Mouse (Mus musculus): ENCODE measurements around the gene Gpr183. TPM values are rescaled to one million over a fixed set of nuclear protein-coding genes. Genes with fewer than 3 reads are reported as not detected.

Gpr183 gene
- polyA plus RNA-seq, 1 experiment from 2014 or later, result 3.2 TPM

GRCm38 (mm10) chr14:121960997-121961396, 4.0 kb downstream of the Gpr183 start:
- Histone ChIP-seq H3K9me3 (no peaks in the 10 kb centered on the region), H3K27me3 (no peaks in the 10 kb centered on the region), H3K36me3 (no peaks in the 10 kb centered on the region), H3K27ac (no peak overlapping the region), H3K9ac (no peak overlapping the region), H3K4me3 (no peak overlapping the region), H3K4me2 (replicated peaks) (no peak overlapping the region), H3K4me1 (peaks cover 12% of the 10 kb centered on the region)
- ATAC-seq (ENCODE audit: low FRiP score, low read depth), result no peak
- WGBS, result 69% methylated on average over 6 of the region's 6 CpGs

- Histone ChIP-seq H3K9ac (no peak overlapping the region), H3K27me3 (no peaks in the 10 kb centered on the region), H3K36me3 (no peaks in the 10 kb centered on the region), H3K9me3 (no peaks in the 10 kb centered on the region), H3K4me3 (no peak overlapping the region), H3K4me2 (replicated peaks) (no peak overlapping the region), H3K4me1 (peaks cover 12% of the 10 kb centered on the region), H3K27ac (no peak overlapping the region)
- 86% methylated on average over 2 of the region's 2 CpGs for WGBS
- ATAC-seq (ENCODE audit: low FRiP score, low read depth), result no peak
Measured at GRCm38 (mm10) chr14:121960531-121960930, 4.5 kb downstream of the Gpr183 start.

DNA sequence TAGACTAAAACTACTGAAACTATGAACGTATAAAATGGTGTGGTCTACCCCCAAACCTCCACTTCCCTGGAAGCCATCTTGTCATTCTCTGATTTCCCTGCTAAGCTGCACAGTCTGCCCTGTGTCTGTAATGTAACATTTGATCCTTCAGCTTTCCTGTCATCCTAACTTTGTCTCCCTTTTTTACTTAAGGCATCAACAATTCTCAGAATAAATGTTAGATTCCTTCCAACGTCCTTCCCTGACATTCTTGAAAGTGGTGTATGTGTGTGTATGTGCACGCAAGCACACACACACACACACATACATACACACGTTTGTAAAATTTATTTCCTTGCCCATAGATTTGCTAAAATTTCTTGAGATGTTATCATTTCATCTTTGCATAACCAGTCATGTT, 5.0 kb downstream of the Gpr183 start:
- ATAC-seq (ENCODE audit: low FRiP score, low read depth), result no peak
- Histone ChIP-seq H3K27ac (no peak overlapping the region), H3K36me3 (no peaks in the 10 kb centered on the region), H3K27me3 (no peaks in the 10 kb centered on the region), H3K9me3 (no peaks in the 10 kb centered on the region), H3K9ac (no peak overlapping the region), H3K4me2 (replicated peaks) (no peak overlapping the region), H3K4me3 (no peak overlapping the region), H3K4me1 (peaks cover 12% of the 10 kb centered on the region)
- WGBS, result 89% methylated on average over 4 of the region's 4 CpGs

- ATAC-seq (ENCODE audit: low FRiP score, low read depth), result no peak
- H3K4me3 ChIP-seq, result no peak overlapping the region
- no peak overlapping the region for H3K27ac ChIP-seq
- H3K27me3 ChIP-seq, result no peaks in the 10 kb centered on the region
- no peak overlapping the region for H3K9ac ChIP-seq
- no peak overlapping the region for H3K4me2 ChIP-seq (replicated peaks)
- H3K4me1 ChIP-seq, result peaks cover 17% of the 10 kb centered on the region
- no peaks in the 10 kb centered on the region for H3K9me3 ChIP-seq
- H3K36me3 ChIP-seq, result peaks cover 4% of the 10 kb centered on the region; the same call in 1 of the 2 replicates
- 91% methylated on average over 3 of the region's 3 CpGs for WGBS
Measured at GRCm38 (mm10) chr14:121959538-121959980, 5.4 kb downstream of the Gpr183 start.

- no peak for ATAC-seq (ENCODE audit: low FRiP score, low read depth)
- no peak overlapping the region for H3K4me3 ChIP-seq
- no peak overlapping the region for H3K27ac ChIP-seq
- peaks cover 8% of the 10 kb centered on the region; the same call in 1 of the 2 replicates for H3K36me3 ChIP-seq
- H3K27me3 ChIP-seq, result no peaks in the 10 kb centered on the region
- 52% methylated on average over 10 of the region's 10 CpGs for WGBS
- no peak overlapping the region for H3K9ac ChIP-seq
- no peaks in the 10 kb centered on the region for H3K9me3 ChIP-seq
- no peak overlapping the region for H3K4me2 ChIP-seq (replicated peaks)
- peaks cover 15% of the 10 kb centered on the region for H3K4me1 ChIP-seq
Measured at GRCm38 (mm10) chr14:121958751-121959537, 6.1 kb downstream of the Gpr183 start.

DNA sequence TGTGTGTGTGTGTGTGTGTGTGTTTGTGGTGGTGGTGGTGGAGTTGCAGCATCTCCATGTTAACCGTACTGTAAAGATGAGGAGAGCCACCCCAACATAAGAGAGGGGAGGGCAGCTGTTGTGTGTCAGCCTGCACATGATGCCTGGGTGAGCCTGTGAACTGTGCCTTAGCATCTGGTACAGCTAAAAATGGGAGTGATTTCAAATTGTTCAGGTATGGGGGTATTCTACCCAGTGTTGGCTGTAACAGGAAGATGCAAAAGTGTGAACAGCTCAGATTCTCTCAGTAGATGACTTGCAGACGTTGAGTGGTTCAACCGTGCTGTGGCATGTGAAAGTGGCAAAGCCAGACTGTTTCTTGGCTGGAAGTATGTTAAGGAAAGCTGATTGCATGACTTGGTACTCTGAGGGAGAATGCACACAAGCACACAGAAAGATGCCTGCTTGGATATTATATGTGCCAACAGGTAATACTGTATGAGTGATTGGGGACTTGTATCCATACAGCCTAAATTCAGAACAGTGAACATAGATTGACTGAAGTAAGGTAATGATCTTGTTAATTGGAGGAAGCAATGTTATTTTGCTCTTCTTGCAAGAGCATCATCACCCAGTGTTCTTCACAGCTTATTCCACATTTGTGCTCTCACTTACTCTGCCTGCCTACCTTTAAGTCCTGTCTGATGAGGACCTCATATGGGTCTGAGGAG, 6.8 kb downstream of the Gpr183 start:
- peaks cover 8% of the 10 kb centered on the region; the same call in 1 of the 2 replicates for H3K36me3 ChIP-seq
- H3K4me3 ChIP-seq, result no peak overlapping the region

GRCm38 (mm10) chr14:121957176-121957871, 7.7 kb downstream of the Gpr183 start:
- Histone ChIP-seq H3K36me3 (peaks cover 8% of the 10 kb centered on the region; the same call in 1 of the 2 replicates), H3K4me3 (no peak overlapping the region), H3K27me3 (no peaks in the 10 kb centered on the region), H3K4me2 (replicated peaks) (no peak overlapping the region), H3K9ac (no peak overlapping the region), H3K4me1 (0 out of 2 replicates have a peak, but pooled peaks cover 4% of the 10 kb centered on the region), H3K27ac (no peak overlapping the region), H3K9me3 (no peaks in the 10 kb centered on the region)
- no peak for ATAC-seq (ENCODE audit: low FRiP score, low read depth)
- WGBS, result 87% methylated on average over 10 of the region's 10 CpGs

More for the DNA sequence above, 6.8 kb downstream of the Gpr183 start:
- Histone ChIP-seq H3K9ac (no peak overlapping the region), H3K27me3 (no peaks in the 10 kb centered on the region), H3K27ac (no peak overlapping the region), H3K4me2 (replicated peaks) (no peak overlapping the region), H3K4me1 (peaks cover 7% of the 10 kb centered on the region), H3K9me3 (no peaks in the 10 kb centered on the region)
- 79% methylated on average over 3 of the region's 3 CpGs for WGBS
- no peak for ATAC-seq (ENCODE audit: low FRiP score, low read depth)

GRCm38 (mm10) chr14:121956291-121956690, 8.7 kb downstream of the Gpr183 start:
- H3K4me2 ChIP-seq (replicated peaks), result no peak overlapping the region
- H3K27me3 ChIP-seq, result no peaks in the 10 kb centered on the region
- 0 out of 2 replicates have a peak, but pooled peaks cover 6% of the 10 kb centered on the region for H3K4me1 ChIP-seq
- no peak for ATAC-seq (ENCODE audit: low FRiP score, low read depth)
- H3K36me3 ChIP-seq, result peaks cover 8% of the 10 kb centered on the region; the same call in 1 of the 2 replicates
- no peaks in the 10 kb centered on the region for H3K9me3 ChIP-seq
- no peak overlapping the region for H3K27ac ChIP-seq
- H3K4me3 ChIP-seq, result no peak overlapping the region
- H3K9ac ChIP-seq, result no peak overlapping the region
- 89% methylated on average over 5 of the region's 5 CpGs for WGBS

DNA sequence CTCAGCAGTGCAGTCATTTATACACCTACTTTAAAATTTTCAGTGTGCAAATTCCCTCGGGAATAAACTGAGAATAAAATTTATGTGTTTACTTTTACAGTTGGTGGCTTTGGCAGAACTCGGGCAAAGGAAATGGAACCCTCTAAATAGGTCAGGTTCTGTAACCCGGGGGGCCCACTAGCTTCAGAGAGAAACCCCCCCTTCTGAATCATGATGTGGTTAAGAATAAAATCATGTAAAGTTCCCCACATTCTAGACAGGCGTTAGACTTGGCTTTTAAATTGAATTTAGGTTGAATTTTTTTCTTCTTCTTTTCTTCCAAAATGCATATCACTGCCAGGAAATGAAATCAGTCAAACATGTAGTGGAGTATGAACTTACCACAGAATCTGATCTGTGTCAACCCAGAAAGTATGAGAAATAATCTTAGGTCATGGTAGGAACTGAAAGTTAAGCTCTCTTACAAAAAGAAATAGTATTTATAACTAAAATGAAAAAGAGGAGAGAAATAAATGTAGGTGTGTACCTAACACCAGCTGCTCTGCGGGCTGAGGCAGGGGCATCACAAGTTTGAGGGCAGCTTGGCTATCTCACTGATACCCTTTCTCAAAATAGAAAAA, 9.7 kb downstream of the Gpr183 start:
- WGBS, result 57% methylated on average over 5 of the region's 5 CpGs
- Histone ChIP-seq H3K27me3 (no peaks in the 10 kb centered on the region), H3K4me2 (replicated peaks) (no peak overlapping the region), H3K36me3 (peaks cover 8% of the 10 kb centered on the region; the same call in 1 of the 2 replicates), H3K27ac (no peak overlapping the region), H3K9ac (no peak overlapping the region), H3K4me3 (no peak overlapping the region), H3K9me3 (no peaks in the 10 kb centered on the region), H3K4me1 (0 out of 2 replicates have a peak, but pooled peaks cover 6% of the 10 kb centered on the region)
- no peak; the same call in 1 of the 2 replicates for ATAC-seq (ENCODE audit: low FRiP score, low read depth)

DNA sequence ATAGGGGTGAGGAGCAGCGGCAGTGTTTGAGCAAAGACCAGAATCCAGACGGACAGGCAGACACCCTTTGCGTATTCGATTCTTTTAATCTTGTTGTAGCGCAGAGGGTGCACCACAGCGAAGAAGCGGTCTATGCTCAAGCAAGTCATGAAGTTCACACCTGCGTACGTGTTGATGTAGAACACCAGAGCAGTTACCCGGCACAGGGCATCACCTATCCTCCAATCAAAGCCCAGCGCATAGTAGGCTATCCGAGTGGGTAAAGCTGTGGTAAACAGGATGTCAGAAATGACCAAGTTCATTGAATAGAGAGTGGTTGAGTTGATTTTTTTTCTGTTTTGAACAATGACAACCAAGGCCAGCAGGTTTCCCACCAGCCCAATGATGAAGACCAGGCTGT, 10.4 kb downstream of the Gpr183 start:
- H3K4me2 ChIP-seq (replicated peaks), result no peak overlapping the region
- ATAC-seq (ENCODE audit: low FRiP score, low read depth), result no peak
- H3K4me1 ChIP-seq, result 0 out of 2 replicates have a peak, but pooled peaks cover 6% of the 10 kb centered on the region

GRCm38 (mm10) chr14:121954129-121954528, 10.9 kb downstream of the Gpr183 start:
- H3K4me1 ChIP-seq, result 0 out of 2 replicates have a peak, but pooled peaks cover 6% of the 10 kb centered on the region
- no peaks in the 10 kb centered on the region for H3K27me3 ChIP-seq
- H3K27ac ChIP-seq, result no peak overlapping the region
- no peak overlapping the region for H3K4me3 ChIP-seq
- H3K9me3 ChIP-seq, result no peaks in the 10 kb centered on the region
- no peak for ATAC-seq (ENCODE audit: low FRiP score, low read depth)
- 95% methylated on average over 11 of the region's 11 CpGs for WGBS
- no peak overlapping the region for H3K4me2 ChIP-seq (replicated peaks)
- H3K9ac ChIP-seq, result no peak overlapping the region
- peaks cover 8% of the 10 kb centered on the region; the same call in 1 of the 2 replicates for H3K36me3 ChIP-seq

More for the DNA sequence above, 10.4 kb downstream of the Gpr183 start:
- no peaks in the 10 kb centered on the region for H3K9me3 ChIP-seq
- 94% methylated on average over 12 of the region's 12 CpGs for WGBS
- peaks cover 8% of the 10 kb centered on the region; the same call in 1 of the 2 replicates for H3K36me3 ChIP-seq
- H3K4me3 ChIP-seq, result no peak overlapping the region
- H3K27me3 ChIP-seq, result no peaks in the 10 kb centered on the region
- no peak overlapping the region for H3K9ac ChIP-seq
- H3K27ac ChIP-seq, result no peak overlapping the region

Data from limb, embryonic 13.5 days (tissue).